Mouse (Mus musculus) bone marrow macrophage, adult 2 months (primary cell): Measurements from ENCODE around the gene 1110032A03Rik.

Experiments
- CTCF ChIP-seq: IDR thresholded peaks from 2 replicates; pipeline ENCODE4 v1.5.1; 2012; ENCODE audit warnings: low read depth, mild to moderate bottlenecking, low read length, moderate library complexity
- POLR2A ChIP-seq: IDR thresholded peaks from 2 replicates; pipeline ENCODE4 v1.6.1; 2012; ENCODE audit warnings: mild to moderate bottlenecking, low read depth, low read length, borderline replicate concordance

GRCm38 (mm10) chr9:50750706-50751105 lies 24.6 kb downstream of the 1110032A03Rik start:
- no peak for TF ChIP-seq POLR2A
- no peak for TF ChIP-seq CTCF
